Mouse (Mus musculus) right cerebral cortex, adult 18-20 months (tissue): ENCODE results near the gene Arhgap42.
A peak's percentile ranks its signal among the peaks of the same experiment; 100 is the strongest.

ENCODE experiments used
- DNase-seq: peaks from one replicate; pipeline ENCODE4 v3.0.0; 2022; ENCODE audit warnings: mixed read lengths

Arhgap42 gene

DNA sequence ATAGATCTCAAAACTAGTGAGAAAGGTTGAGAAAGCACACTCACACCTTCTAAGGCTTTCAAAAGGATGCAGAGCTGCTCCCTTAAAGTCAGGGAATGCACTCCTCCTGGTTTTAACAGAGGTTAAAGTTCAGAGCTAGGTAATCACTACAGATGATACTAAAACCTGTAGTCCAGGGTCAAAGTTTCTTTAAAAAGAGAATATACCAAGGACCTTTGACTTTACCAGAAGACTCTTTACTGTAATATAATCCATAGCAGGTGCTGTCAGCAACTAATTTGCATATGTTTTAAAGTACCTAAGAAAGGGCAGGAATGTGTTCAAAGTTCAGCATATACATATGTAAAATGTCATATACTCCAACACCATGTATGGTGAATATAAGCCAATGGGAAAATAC is 30.7 kb downstream of the Arhgap42 start:
- no peak for DNase-seq

DNA sequence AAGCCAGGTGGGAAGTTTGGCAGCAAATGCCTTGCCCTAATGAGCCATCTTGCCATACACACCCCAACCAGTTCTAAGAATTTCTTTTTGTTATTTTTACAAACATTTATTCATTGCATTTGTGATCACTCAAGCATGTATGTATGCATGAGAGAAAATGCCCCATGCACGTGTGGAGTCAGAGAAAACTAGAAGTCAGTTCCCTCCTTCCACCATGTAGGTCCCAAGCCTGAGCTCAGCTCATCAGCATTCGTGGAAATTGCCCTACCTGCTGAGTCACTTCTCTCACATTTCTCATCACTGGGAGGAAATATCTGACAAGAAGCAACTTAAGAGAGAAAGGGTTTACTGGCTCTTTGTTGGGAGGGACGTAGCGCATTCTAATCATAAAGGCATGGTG is 31.6 kb downstream of the Arhgap42 start:
- no peak for DNase-seq

DNA sequence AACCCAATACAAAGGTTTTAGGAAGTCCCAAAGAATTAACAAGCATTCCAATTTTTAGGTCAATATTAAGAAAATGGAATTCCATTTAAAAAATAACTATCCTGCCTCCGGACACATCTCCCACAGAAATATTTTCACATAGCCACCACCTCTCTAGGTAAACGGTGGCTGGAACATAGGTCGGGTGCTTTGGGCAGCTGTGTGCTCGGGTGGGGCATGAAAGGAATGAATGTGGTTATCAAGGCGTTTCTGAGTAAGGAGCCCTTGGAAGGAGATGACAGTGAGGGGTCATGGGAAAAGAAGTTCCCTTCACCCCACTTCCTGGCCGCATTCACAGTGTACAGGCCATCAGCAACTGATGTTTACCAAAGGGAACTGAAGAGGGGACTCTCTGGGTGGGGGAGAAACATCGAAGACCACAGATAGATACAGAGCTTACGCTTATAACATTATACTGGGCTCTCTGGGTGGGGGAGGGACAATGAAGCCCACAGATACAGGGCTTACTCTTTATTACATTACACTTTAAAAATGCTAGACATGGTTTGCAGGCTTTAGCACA is 38.0 kb downstream of the Arhgap42 start:
- no peak for DNase-seq

DNA sequence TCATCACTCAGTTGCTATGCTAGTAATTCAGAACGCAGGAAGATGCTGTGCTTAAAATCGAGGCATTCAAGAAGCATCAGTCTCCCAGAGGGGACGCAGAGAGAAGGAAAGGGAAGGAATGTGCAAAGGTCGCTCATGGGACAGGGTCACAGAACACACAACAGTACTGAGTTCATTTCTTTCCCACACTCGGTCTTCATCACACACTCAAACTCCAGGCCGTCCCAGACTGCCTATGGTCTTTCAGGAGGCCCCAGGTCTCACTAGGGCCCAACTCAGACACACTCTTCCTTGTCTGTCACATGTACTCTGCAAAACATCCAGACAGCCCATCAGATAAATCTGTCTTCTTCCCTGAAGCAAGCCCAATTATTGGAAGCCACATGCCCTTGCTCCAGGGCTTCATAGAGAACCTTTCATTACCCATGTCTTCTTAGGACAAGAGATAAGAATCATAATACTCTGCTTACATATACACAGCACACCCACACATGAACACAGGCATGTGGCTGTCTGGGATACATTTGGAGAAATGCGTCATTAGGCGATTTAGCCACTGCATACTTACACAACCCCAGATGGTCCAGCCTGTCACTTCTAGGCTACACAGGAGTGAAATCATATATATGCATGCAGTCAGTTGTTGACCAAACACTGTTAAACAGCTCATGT is 39.6 kb downstream of the Arhgap42 start:
- no peak for DNase-seq

DNA sequence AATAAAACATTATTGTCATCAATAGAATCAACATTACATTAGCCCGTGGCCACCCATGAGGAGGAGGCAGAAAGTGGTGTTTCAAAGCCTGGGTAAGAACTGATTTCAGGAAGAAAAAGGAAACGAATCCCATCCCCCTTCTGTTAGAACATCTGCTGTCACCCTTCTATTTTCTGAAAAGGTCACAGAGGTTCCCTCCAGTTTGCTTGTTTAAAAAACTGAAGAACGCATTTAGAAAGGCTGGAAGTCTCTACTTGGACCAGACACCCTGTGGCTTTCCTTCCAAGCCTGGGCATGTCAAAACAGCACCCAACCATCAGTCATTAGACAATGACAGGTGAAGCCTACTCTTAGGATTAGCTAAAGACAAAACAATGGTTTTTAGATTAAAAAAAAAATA is 40.3 kb downstream of the Arhgap42 start:
- no peak for DNase-seq

DNA sequence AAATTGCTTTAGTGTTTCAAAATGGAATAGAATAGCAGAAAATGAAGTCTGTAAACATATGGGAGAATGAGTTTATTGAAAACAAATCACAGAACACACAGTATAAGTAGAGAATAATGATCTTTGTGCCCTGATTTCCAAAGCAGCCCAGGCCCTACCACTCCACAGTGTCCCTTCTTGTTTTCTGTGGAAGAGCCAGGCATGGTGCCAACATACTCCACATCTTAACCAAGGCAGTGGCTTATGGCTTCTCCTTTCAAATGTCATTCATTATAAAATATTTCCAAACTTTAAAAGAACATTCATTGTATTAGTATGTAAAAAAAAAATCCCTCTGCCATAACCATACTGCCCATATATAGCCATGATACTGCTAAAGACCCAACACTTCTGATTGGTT is 42.9 kb downstream of the Arhgap42 start:
- DNase-seq: no peak

DNA sequence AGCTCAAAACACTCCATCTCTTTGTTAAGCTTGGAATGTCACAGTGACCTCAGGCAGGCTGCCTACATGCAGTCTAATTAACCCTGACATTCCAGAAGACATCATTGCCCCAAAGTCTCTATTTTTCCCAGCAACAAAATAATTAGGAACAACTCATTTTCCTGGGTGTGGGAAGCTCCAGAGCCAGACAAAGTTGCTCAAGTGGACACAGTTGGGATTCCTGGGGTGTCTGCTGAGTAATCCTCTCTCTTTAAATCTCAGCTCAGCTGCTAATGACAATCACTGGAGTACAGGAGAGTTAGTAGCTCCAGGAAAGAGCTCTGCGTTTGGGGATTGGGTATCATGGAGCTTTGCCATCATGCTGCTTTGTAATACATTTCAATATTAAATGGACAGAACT is 44.4 kb downstream of the Arhgap42 start:
- DNase-seq: no peak

DNA sequence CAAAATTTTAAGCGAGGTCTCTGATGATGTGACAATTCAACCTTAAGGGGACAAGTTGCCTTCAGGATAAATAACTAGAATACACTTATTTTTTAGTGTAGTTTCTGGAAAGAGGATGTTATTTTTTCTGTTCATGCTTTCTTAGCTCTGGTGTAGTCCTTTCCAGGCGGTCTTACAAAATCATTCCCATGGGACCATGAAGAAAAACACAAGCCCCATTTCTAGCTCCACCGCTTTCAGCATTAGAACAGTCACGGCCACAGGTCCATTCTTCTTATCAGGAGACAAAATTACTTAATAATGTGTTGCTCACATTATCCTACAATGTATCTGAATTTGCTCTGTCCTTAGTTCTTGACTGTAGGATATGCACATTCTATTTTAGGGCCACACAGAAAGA is 46.2 kb downstream of the Arhgap42 start:
- no peak for DNase-seq

DNA sequence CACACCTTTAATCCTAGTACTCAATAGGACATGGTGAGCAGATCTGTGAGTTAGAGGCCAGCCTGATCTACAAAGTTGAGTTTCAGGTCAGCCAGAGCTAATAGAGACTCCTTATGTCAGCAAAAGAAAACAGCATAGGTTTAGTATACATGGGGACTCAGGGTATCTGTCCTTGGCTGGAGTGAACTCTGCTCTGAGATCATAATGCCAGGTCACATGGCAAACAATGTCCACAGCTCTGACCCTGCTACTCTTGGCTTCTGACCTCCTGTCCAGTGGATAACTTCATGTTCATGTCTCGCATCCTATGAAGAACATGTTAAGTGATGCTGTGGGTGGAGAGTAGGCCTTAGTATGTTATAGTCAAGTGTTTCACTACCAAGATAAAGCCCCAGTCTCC is 48.1 kb downstream of the Arhgap42 start:
- DNase-seq: no peak

DNA sequence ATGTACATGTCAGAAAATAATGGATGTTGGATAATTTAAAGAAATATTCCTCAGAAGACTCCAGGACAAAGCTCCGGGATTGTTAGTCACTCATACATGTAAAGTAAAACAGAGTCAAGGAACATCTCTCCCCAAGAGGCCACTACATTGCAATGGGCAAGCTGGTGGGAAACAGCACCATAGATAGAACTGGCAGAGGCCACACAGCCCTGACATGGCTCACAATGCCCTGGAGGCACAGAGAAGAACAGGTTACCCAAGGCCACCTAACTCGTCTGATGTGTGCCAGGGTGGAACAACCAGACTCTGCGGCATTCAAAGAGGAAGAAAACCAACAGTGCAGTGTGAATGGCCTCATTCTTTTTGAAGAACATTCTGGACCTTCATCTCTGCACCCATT is 50.7 kb downstream of the Arhgap42 start:
- DNase-seq: no peak

DNA sequence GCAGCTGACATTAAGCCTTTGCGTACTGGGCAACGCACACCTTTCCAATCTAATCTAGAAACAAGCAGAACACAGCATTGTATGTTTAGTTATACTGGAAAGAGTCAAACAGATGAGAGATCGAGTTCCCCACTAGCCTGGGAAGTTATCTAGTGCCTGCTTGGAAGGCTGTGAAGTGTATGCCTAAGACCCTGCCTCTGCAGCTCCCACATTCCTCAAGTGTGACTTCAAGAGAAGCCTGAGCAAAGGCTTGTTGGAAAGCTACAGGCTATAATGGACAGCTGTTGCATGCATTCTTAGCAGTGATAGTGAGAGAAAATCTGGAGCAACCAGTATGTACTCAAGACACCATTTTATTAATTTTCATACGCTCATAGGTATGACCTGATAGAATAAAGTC is 61.2 kb downstream of the Arhgap42 start:
- DNase-seq: no peak

DNA sequence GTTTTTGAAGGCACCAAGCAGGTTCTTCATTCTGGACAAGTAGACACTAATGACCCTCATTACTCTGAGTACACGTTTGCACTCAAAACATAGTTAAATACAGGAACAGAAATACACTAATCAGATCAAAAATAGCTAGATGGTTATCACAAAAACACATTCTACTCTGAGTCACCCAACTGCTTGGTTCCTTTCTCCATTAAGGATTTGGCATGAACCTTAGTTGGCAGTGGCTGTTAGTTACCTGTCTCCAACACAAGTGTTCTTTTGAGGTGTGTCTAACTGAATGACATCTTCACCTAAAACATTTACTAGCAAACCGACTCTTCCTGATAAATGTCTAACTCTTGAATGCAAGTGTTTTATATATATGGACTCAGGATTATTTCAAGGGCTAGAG is 64.0 kb downstream of the Arhgap42 start:
- no peak for DNase-seq

DNA sequence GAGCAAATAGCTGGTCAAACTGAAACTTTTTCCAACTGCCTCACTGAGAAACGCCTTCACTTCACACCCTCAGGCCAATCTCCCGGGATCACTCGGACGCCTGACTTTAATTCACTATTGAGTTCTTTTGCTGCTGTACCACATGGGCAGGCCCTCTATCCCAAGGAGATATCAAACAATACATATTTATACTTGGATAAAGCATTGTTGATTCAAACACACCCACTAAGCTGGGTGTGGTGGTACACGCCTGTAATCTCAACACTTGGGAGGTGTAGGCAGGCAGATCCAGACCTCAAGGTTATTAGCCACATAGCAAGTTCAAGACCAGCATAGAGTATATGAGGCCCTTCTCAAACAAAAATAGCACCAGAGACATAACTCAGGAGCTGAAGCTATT is 64.7 kb downstream of the Arhgap42 start:
- no peak for DNase-seq

DNA sequence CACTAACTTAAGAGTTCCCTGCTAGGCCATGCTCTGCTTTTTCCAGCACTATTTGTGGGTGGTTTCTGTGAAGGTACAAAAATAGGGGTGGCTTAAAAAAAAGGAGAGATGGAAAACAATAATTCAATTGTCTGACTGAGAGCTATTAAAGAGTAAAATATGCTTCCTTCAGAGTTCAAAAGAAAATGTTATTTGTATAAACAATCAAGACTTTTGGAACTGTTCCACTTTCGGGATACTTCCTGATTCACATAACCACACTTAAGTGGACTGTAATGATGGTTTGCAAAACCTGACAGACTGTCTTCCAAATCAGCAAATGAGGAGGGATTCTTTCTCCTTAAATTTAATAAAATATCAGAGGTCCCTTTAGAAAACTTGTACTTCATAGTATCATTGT is 65.8 kb downstream of the Arhgap42 start:
- no peak for DNase-seq

DNA sequence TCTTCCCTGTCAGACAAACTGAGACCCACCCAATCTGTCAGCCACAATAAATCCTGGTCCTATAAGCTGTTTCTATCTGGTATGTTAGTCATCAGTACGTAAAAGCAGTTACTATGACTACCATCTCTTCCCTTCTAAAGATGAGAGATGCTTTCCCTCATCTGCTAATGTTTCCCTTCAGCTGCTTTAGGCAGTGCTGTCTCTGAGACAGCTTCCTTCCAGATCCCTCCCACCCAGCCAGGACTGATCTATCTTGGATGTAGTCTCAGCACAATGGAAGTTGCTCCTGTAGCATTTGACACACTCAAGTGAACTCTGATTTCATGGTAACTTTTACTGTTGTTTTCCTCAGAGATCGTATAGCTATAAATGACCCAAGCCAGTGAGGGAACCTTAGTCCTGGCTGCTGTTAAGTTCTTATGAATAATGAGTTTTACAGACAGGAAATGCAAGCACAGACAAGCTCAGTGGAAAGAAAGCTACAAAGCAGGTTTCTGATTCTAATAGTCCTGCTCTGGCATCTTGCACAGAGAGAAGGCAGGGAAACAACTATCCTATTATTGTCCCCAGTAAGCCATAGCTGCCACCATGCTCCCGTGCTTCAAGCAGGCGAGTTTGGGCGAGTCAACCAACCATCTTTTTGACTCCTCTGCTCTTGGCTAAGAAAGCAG is 67.6 kb downstream of the Arhgap42 start:
- DNase-seq: peak; percentile 6

DNA sequence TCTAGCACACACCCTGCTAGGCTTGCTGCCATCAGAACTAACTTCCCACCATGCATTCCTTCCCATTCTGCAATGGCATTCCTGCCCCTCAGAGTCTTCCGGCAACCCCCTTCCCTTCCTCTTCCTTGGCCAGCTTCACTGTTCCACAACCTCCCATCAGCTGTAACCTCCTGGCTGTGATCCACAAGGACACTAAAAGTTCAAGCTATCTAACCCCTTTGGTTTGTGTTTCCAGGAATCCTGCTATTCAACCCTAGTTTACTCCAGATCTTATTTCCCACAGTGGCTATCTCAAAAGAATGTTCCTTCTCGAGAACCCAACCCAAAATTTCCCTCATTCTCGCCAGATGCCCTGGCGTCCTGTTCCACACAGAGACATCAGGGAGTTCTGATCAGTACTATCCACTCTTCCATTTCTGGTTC is 73.2 kb downstream of the Arhgap42 start:
- no peak for DNase-seq

DNA sequence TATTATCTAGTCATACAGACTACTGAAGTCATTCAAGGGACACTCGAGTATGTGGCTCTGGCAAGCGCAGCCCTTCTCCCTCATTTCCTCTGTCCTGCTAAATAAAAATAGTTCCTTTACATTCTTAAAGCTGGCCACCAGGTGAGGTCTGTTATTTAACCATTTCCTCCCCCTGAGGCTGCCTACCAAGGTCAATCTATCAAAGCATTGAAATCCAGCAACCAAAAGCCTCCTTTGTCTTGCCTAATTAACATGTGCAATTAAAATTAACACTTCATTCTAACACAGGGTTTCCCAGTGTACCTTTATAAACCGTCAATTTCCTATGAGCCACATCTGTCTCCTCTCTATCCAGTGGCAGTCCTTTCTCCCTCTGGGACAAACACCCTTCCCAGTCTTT is 78.2 kb downstream of the Arhgap42 start:
- no peak for DNase-seq

DNA sequence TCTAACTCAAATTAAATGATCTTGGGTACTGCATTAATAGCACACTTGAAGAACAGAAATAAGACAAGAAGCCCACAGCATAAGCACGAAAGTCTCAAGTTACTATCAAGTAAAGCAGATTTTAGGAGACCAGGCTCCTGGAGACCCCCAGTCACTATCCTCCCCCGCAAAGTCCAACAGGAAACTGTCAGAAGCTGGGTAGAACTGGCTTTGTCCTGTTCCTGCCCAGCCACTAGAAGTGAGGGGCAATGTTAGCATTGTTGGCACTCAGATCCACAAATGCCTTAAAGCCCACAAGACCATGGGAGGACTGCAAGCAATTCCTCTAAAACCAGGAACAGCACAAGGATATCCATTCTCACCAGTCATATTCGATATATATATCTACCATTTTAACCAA is 80.7 kb downstream of the Arhgap42 start:
- DNase-seq: no peak

DNA sequence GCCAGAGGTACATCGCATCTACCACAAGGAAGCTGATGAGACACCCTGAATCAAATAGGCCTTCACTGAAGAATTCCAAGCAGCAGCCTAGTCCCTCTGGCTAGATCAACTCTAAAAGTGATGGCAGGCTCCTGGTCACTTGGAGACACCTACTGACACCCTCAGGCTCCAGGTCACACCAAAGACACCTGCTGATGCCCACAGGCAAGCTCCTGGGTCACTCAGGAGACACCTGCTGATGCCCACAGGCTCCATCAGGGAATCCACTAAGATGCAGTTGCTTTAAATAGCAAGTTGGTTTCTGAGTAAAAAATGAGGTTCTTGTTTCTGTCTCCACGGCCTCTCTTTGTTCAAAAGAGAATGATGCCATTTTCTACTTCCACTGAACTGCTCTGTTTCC is 81.5 kb downstream of the Arhgap42 start:
- DNase-seq: no peak

DNA sequence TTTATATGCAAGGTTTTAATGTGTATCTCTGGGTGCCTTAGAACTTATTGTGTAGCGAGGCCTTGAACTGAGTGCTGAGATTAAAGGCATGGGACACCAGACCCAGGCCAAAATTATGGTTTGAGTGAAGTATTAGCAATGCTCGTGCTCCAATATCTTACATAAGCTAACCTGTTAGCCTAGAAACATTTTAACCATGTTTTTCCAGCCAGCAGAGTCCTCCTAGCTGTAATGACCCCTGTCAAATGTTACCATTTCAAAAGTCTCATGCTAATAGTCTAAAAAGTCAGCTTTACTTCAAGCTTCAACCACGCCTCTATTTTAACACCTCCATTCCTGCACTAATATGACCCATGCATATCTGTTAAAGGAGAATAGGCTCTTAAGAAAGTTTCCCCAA is 84.3 kb downstream of the Arhgap42 start:
- DNase-seq: no peak

DNA sequence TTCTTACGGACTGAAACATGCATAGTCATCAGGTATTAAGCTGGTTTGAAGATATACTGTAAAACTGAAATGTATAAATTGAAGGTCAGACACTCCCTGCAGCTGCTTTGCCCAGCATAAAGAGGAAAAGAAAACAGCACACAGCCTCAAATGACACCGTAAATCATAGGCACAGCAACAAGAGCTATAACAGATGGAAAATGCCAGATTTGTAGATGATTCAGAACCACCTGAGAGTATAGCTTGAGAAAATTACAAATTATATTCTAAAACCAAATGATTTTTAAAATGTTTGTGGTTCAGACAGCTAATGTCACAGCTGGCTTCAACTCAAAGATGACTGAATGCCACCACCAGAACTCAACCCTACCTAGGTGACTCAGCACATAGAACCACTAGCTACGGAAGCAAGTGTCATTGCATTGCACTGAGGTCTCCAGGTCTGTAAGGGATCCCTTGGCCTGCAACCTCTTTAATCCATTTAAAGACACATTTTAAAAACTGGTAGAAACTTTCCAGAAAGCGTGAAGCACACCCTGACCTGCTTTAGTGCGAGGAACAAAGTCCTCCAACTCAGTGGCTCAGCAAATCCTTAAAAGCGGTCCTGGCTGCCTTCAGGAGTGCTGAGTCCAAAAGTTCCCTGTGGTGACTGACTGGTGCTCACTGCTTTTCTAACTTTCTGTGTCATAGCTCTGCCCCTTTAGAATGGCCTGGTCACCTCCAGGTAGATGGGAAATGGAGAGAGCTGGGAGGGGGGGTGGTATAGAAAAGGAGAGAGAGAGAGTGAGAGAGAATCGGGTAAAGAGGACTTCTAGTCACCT is 94.4 kb downstream of the Arhgap42 start:
- no peak for DNase-seq

DNA sequence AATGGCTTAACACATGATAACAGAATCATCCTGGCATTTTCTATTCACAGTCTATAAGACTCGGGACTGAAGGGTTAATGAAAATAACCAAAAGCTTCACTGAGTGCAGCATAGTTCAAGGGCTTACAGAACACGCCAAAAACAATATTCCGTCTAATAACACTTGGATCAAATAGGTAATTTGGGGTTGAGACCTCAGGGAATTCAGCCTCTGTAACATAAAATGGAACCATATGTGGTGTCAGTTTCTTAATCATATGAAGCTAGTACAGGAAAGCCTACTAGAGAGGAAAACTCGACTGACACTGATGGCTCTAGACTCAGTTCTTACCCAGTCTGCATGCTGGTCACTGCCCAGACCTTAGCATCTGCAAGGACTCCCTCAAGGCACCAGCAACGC is 95.8 kb downstream of the Arhgap42 start:
- DNase-seq: no peak

DNA sequence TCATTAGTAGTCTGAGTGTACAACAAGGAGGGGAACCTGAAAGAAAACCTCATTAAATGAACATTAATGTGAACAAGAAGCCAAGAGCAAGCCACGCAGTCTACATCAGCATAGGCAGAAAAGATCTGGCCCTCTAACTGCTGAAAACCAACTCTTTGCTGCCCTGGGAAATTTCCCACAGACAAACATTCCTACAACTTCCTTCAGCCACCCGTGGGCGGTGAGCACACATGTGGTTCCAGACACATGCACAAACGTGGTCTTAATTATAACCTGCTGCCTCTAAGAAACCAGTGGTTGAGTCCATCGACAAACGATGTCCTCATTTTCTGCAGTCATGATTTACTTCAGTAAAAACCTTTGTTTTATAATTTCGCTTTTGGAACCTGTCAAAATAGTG is 96.3 kb downstream of the Arhgap42 start:
- DNase-seq: no peak

DNA sequence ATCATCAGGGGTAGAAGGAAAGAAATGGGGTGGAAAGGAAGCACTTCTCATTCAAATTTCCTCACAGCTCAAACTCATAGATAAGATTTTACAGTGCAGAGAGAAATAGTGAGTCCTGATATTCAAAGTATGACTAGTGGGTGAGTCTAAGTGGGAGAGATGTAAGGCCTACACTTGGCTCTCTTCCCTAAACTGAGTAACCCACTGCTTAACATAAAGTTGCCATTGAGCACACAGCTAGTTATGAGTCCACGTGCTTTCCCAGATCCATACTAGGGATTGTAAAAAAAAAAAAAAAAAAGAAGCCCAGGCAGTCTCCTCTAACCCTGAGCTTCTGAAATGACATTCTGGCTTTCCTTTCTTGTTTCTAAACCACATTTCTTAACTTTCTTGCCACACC is 96.8 kb downstream of the Arhgap42 start:
- DNase-seq: no peak
